Mouse (Mus musculus) spleen, postnatal 4 days (tissue): ENCODE data around the gene Trim37.
"Not testable (repeated sequence)": the region's sequence is repeated elsewhere in the genome, so short reads cannot be mapped to it uniquely, and the experiment has no call there.

Experiments
- DNase-seq, 2 experiments: peaks; one replicate each; pipeline ENCODE4 v3.0.0; 2022; ENCODE audit warnings: low spot score in 2 of 2

Gene Trim37

GRCm38 (mm10) chr11:87227056-87227455 lies 100.2 kb downstream of the Trim37 start:
- no peak for DNase-seq

GRCm38 (mm10) chr11:87233377-87233776 lies 106.5 kb downstream of the Trim37 start:
- DNase-seq, result no peak

DNA sequence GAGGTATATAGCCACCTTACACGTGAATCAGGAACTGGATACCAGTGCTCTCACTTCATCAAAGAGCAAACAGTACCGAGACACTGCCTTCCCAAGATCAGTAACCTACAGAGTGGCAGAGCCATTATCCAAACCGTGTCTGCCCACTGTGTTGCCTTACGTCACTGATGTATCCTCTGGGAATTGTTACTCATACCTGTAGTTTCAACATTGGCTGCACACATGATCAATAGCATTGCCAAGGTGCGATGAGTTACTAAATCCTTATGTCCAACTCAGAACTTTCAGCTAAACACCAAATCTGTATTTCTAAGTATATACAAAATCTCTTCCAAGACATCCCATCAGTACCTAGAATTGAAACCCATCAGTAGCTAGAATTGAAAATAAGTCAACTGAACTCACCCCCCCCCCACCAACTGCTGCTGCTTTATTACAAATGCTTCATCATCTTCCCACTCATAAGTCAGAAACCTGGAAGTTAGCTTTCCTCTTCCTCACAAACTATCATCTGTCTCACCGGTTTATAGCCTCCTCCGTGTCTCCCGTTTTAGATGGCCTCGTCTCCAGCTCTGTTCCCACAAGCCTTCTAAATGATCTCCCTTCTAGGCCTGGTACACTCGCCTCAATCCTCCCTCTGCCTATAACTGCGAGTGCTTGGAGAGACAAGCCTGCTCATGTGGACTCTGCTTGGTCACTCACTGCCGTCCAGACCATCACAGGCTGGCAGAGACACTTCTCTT lies 108.0 kb downstream of the Trim37 start:
- DNase-seq, result no peak

GRCm38 (mm10) chr11:87235486-87235872 lies 108.6 kb downstream of the Trim37 start:
- no peak for DNase-seq

- no peak for DNase-seq
Measured at GRCm38 (mm10) chr11:87238891-87239530, 112.1 kb downstream of the Trim37 start.

DNA sequence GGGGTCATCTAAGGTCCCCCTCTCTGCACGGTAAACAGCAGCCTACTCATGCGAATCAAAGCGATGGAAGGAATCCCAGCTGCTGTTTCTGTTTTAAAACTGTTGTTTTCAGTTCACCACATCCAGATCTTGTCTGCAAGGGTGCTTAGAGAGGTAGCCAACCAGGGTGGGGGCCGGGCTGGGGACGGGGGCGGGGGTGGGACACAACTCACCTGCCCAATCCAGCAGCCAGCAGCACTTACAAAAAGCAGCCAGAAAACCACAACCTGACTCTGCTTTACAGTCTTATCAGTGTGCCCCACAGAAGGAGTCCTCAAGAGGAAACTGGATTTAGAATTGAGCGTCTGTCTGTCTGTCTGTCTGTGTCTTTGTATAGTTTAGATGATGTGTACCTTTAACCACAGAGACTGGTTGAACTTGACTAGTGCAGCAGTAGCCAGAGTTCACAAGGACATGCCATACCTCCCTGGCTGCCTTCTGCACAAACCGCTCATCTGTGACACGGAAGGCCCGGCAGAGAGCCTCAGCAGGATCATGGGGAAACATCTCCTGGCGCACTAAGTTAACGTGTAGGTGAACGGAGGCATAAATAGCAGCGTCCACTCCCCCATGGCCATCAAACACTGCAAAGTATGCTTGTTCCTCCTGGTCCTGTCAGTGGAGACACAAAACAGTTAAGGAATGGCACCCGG lies 113.4 kb downstream of the Trim37 start:
- DNase-seq, result no peak

DNA sequence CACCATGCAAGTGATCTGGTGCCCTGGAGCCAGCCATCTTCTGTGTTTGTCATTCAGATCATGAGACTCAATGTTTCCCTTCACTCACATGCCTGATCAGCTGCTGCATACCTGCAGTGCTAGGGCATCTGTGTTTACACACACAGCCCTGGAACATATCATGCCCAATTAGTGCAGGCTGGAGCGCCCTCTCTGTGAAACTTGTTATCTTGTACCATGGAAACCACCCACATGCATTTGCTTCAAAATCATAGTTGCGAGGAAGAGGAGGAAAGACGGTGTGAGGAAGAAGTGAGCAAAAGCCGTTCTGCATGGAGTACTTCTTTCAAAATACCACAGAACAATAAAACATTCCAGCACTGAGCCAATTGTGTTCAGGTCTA lies 113.9 kb downstream of the Trim37 start:
- no peak for DNase-seq

- DNase-seq, result no peak
Measured at GRCm38 (mm10) chr11:87241256-87241655, 114.4 kb downstream of the Trim37 start.

GRCm38 (mm10) chr11:87245171-87245840 lies 118.4 kb downstream of the Trim37 start:
- no peak for DNase-seq

DNA sequence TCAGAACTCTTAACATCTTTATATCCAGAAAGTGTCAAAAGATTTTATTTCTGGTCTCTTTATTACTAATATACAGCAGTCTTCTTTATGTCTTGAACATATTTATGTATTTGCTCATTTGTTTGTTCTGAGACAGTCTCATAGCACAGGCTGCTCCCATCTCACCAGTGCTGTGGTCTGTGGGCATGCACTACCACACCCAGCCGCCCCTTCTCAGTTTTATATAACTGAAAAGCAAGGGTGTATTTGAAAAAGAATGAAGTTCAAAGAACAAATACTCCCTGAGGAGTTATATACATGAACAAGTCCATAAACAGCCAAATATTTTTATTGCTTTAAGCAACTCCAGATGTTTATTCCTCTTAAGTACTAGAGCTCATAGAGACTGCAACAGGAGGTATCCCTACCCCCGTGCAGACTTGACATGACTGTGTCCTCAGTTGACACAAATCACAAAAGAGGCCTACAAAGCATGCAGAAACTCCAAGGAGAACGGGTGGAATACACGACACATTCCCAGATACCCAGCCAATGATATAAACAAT lies 119.3 kb downstream of the Trim37 start:
- no peak for DNase-seq

DNA sequence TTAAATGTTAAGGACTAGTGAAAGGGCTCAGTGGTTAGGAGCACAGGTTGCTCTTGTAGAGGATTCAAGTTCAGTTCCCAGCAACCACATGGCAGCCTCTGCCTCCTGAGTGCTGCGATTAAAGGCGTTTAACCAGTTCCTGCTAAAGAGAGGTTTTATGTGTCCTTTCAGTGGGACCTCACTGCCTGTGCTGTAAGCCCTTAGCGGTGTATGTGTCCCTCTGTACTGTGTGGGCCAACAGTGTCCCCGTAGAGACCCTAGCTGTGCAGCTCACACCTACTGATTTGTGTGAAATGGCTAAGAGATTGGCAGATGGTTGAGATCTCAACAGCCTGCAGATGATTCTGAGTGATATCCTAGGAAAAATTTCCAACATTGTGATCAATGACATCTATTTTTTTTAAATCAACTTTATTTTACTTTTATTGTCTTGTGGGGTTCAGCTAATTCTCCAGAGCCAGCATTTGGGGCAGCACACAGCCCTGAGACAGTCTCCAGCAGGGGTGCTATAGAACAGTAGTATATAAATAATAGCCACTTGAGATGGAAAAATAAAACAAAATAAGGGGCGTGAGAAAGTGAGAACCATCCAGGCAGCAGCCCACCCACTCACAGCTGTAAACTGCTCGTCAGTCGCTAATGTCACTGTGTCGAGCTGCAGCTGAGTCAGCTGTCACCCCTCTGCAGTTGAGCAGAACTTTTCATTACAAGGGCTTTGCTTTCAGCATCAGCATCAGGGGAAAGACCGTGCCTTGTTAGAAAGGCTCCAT lies 120.0 kb downstream of the Trim37 start:
- no peak for DNase-seq

GRCm38 (mm10) chr11:87247494-87247866 lies 120.6 kb downstream of the Trim37 start:
- DNase-seq, result no peak

DNA sequence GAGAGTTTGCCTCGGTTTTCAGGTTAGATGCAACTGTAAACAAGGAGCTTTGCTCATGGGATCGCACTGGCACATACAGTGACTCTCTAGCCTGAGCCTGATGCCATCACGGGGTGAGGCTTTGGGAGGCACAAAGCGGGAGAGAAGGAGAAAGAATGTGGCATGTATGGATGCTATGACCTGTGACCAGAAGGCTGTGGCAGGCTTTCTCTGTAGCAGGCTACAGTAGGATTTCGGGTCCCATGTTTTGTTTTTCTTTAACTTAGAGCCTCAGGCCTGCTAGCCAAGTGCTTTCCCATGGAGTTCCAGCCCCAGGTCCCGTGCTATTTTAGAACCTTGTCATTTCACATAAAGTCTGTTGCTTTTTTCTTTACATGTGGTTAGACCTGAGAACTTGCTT lies 123.3 kb downstream of the Trim37 start:
- no peak for DNase-seq

DNA sequence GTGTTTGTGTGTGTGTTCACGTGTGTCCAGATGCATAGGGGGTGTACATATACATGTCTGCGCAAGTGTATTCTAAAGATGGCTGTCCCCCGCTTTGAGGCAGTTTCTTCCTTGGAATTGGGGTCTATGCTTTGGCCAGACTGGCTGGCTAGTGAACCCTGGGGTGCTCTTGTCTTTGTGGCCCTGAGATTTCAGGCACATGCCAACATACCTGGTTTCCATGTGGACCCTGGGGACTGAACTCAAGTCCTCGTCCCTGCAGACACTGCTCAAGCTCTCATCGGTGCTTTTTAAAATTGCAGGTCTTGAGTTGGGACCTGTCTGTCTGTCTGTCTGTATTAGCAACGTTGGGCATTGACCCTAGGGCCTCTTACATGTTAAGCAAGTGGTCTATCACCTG lies 126.4 kb downstream of the Trim37 start:
- DNase-seq, result no peak

- no peak for DNase-seq
Measured at GRCm38 (mm10) chr11:87254149-87254548, 127.3 kb downstream of the Trim37 start.

- no peak for DNase-seq
Measured at GRCm38 (mm10) chr11:87257282-87257681, 130.4 kb downstream of the Trim37 start.

DNA sequence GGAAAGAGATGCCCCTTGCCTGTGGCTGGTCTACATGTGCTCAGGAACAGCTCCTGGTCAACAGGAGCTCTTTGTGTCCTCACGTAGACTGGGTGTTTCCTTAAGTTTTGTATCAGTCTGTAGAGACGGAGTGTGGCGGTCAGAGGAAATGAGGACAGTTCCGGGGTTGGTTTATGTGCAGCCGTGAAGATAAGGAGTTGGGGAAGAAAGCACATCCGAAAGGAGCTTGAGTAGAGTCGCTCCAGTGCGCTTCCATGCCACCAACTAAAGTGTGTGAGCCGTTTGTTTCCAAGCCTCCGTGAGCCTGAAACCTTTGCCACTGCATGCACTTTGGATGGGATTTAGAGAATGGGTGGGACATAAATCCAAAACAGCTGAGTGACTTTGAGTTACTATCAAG lies 132.9 kb downstream of the Trim37 start:
- no peak for DNase-seq

DNA sequence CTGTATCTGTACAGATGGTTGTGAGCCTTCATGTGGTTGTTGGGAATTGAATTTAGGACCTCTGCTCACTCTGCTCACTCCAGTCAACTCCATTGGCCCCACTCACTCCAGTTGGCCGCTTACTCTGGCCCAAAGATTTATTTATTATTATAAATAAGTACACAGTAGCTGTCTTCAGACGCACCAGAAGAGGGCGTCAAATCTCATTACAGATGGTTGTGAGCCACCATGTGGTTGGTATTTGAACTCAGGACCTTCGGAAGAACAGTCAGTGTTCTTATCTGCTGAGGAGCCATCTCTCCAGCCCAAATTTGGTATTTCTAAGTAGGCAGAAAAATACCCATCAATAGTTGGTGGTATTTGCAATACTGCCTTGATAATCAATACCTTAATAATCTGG lies 134.8 kb downstream of the Trim37 start:
- not testable (repeated sequence) for DNase-seq

- no peak for DNase-seq
Measured at GRCm38 (mm10) chr11:87263946-87264345, 137.1 kb downstream of the Trim37 start.

GRCm38 (mm10) chr11:87266246-87266645 lies 139.4 kb downstream of the Trim37 start:
- no peak for DNase-seq

DNA sequence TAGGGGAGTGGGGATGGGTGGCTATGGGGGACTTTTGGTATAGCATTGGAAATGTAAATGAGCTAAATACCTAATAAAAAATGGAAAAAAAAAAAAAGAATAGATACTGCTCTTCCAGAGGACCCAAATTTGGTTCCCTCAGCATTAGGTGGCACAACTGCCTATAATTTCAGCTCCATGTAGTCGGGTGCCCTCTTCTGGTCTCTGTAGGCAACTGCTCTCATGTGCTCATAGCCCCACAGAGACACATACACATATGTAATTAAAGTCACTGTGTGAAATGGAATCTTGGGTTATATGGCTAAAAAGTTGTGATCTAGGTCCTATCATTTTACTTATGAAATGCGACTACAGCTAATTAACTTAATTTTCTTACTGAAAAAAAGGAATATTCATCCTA lies 141.9 kb downstream of the Trim37 start:
- no peak for DNase-seq
